Mouse (Mus musculus) right cerebral cortex, adult 18-20 months (tissue): ENCODE data around the gene Xrcc3.

Source experiments
- DNase-seq: peaks from one replicate; pipeline ENCODE4 v3.0.0; 2022; ENCODE audit warnings: mixed read lengths

Xrcc3 gene

DNA sequence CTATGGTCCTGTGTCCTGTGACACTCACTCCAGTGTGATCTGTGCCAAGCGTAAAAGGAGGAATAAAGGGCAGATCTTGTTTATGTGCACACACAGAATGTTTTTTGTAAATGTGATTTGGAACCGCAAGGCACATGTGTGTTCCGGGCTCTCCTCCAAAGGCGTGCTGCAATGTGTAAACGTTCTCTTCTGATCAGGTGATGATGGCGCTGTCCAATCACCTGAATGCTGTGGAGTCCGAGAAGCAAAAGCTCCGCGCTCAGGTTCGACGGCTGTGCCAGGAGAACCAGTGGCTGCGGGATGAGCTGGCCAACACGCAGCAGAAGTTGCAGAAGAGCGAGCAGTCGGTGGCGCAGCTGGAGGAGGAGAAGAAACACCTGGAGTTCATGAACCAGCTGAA, 39.5 kb downstream of the Xrcc3 start:
- DNase-seq = no peak

GRCm38 (mm10) chr12:111770651-111771050, 43.0 kb downstream of the Xrcc3 start:
- DNase-seq = no peak

- no peak for DNase-seq
Observed at GRCm38 (mm10) chr12:111769816-111770577, 43.7 kb downstream of the Xrcc3 start.

DNA sequence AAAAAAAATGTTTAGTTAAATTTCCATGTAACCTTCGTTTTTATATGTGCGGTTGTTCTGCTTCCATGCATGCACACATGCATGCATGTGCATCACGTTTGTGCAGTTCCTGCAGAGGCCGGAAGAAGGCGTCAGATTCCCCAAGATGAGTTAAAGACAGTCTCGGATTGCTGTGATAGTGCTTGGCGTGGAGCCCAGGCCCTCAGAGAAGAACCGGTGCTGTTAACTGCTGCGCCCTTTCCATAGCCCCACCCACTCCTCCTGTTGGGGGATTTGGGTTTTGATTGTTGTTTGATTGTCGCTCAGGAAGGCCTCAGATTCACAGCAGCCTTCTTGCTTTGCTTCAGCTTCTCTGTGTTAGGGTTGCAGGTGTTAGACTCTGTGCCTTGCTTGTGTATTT, 44.4 kb downstream of the Xrcc3 start:
- peak; percentile 48 for DNase-seq

DNA sequence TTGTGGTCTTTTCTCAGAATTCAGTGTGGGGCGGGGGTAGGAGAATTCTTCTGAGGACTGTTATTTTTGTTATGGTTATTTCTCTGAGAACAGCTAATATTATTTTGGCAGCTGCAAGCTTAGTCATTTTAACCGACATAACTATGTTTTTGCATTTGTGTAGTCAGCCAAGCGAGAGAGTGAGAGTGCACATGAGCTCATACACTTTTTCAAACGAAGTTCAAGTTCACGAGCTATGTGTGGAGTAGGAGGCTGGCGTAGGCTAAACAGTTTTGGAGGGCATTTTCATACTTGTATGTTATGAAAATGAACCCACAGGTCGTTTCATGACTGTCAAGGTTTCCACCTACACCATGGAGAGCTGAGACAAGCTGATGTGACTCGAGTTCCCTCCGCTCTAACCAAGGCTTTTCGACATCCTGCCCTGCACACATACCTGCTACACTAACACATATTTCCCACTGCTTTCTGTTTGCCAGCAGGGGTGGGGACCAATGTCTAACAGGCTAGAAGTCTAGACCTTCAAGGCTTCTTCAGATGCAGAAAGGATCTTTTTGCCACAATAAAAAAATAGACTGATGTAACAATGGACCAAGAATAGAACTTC, 45.2 kb downstream of the Xrcc3 start:
- no peak for DNase-seq

DNA sequence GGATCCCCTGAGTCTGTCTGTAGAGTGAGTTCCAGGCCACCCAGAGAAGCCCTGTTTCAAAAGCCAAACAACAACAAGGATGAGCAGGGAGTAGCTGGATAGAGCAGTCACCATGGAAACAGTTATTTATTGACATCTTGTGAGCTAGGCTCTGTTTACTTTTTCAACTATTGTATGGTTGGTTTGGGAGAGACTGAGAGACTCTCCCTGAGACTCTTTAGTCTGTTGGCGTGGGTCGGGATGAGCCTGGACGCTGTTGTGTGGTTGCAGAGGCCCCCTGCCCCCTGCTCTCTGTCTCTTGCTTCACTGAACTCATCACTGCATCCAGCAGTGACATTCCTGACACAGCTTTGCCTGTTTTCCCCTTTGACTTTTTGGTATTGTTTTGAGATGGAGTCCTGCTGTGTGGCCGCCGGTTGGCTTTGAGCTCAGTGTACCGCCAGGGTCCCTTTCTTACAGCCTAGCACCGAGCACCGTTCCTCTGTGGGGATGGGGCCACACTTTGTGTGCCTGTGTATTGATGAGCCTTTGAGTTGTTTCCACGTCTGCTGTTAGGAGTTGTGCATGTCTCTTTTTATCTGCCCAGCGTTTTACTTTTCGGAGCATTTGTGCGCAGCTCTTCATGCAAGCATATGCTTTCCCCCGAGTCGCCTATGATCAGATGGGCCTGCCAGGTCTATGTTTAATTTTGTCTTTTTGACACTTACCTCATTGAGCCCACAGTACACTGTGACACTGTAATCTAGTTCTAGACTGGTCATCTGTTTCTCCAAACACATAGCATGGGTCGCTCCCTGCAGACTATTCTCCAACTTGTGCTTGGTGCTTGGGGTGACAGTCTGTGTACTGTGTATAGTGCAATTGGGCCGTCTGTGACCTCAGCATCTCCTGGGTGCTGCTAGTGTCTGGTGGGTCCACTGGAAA, 47.1 kb downstream of the Xrcc3 start:
- DNase-seq = no peak

GRCm38 (mm10) chr12:111762620-111763280, 50.9 kb downstream of the Xrcc3 start:
- DNase-seq = peak; percentile 63

GRCm38 (mm10) chr12:111760306-111760908, 53.3 kb downstream of the Xrcc3 start:
- no peak for DNase-seq

DNA sequence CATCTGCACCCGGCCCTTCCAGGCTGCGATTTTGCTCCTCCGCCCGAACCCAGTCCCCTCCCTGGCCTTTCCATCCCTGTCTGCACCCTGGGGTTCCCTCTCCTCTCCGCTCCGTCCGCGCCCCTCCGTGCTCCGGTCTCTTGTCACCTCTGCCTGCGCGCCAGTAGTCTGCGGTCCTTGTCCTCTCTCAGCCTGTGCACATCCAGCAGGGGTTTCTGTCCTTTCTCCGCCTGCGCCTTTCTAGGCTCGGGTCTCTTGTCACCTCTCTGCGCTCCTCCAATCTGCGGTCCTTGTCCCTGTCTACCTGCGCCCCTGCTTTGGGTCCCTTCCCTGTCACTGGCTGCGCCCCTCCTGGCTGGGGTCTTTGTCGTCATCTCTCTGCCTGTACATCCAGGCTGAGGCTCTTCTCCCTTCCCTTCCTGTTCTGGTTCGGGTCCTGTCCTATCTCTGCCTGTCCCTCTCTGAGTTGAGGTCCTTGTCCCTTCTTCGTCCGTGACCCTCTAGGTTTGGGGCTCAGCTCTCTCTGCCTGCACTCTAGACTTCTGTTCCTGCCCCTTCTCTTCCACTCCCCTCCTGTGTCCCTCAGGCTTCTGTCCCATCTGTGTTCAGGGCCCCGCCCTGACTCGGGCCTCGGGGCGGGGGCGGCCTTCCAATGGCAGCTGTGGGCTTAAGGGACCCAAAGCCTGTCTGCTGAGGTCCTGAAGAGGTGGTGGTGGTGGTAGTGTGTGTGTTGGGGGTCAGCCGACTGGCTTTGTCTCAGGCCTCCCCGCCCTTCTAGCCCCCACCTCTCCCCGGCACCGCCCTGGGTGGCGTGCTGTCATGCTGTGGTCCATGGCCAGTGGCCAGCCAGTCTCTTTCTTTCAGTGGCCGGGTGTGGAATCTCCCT, 54.3 kb downstream of the Xrcc3 start:
- no peak for DNase-seq

GRCm38 (mm10) chr12:111758381-111759175, 55.1 kb downstream of the Xrcc3 start, which contains the start of gene Klc1:
TSS of gene Klc1 (plus strand) at chr12:111758849.
- peak; percentile 78 for DNase-seq

DNA sequence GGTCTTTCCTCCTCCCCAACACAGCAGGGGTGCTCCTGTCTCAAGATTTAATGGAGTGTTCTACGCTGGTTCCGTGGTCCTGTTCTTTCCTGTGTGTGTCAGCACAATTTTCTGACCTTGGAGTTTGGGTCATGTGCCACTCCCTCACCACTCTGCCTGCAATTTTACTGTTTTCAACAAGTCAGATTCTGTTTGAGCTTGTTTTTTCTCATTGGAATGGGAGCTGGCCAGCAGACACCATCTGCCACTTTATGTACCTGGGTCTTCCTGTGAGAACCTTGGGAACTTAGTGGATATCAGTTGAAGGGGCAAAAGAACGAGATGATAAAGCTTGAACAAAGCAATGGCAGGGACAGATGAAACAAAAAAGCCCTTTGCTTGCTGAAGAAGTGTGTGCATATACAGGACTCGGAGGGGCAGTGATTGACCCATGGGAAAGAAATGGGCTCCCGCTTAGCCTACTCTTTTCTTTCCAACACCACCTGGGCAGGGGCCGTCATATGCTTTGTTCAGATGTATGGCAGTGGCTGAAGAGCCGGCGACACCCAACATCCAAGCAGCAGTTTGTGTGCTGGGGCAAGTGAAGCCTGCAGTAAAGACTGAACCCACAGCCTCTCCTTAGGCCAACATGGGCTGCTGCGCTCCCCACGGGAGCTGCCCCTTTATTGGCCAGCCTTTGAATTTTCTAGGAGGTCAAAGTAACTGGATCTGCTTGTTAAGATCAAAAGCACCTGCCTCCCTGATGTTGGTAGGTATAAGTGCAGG, 55.9 kb downstream of the Xrcc3 start:
- no peak for DNase-seq

GRCm38 (mm10) chr12:111756698-111757082, 57.0 kb downstream of the Xrcc3 start:
- DNase-seq = no peak

DNA sequence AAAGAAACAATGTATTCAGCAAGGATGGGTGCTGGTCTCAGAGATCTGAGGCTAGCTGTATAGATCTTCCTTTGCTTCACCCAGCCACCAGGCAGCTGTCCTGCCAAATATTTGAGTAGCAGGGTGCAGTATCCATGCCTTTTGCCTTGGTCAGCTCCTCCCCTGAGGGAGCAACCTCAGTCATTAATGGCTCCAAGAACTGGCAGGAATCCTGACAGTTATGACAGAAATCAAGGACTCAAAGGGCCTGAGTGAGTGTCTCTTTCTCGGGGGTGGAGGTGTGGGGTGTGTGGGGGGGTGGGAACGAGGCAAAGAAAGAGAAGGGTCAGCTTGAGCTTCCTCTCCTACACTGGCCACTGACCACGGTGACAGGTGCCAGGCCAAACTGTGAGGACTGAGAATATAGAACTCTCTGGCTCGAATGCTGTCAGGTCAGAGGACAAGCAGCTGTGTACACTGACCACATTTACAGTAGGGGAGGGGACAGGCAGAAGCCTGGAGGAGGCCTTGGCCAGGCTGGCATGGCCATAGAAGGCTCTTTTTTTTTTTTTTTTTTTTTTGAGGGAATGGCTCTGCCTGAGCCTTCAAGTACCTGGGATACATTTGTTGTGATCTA, 57.5 kb downstream of the Xrcc3 start:
- DNase-seq = no peak

- no peak for DNase-seq
Observed at GRCm38 (mm10) chr12:111755231-111755630, 58.4 kb downstream of the Xrcc3 start.

GRCm38 (mm10) chr12:111754710-111755109, 59.0 kb downstream of the Xrcc3 start:
- no peak for DNase-seq

GRCm38 (mm10) chr12:111753347-111753746, 60.3 kb downstream of the Xrcc3 start:
- no peak for DNase-seq
